Mouse (Mus musculus): Measurements from ENCODE around the gene Myod1. TPM values are rescaled to one million over a fixed set of nuclear protein-coding genes. Genes with fewer than 3 reads are reported as not detected.

Myod1 gene
- polyA plus RNA-seq, 1 experiment: 0.09 TPM

DNA sequence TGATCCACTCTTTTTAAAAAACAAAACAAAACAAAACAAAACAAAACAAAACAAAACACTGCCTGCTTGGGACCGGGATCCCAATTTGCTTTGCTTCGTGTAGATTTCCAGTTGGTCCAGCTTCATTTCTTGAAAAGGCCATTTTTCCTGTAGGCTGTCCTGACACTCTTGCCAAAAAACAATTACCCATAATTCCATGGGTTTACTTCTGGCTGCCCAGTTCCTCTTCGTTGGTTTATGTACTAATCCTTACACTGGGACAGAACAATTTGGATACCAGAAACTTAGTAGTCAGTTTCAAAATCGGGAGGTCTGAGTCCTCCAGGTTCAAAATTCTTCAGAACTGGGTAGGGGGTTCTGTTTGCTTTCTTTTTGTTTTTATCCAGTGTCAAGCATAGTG is 14.0 kb downstream of the Myod1 start:
- Histone ChIP-seq H3K36me3 (ENCODE audit: control insufficient read depth, insufficient read depth, low read length) (no peaks in the 10 kb centered on the region), H3K4me1 (ENCODE audit: control insufficient read depth, insufficient read depth, low read length) (no peaks in the 10 kb centered on the region), H3K4me3 (ENCODE audit: control insufficient read depth, low read depth, low read length) (no peak overlapping the region), H3K27me3 (ENCODE audit: control insufficient read depth, insufficient read depth, low read length) (no peaks in the 10 kb centered on the region), H3K27ac (ENCODE audit: control insufficient read depth, insufficient read depth, low read depth, low read length) (no peak overlapping the region)
- TF ChIP-seq CTCF (IDR thresholded peaks at IDR 0.05; ENCODE audit: control insufficient read depth, insufficient read depth, insufficient replicate concordance, low read depth, low read length) (no peak), POLR2A (IDR thresholded peaks at IDR 0.05; ENCODE audit: control insufficient read depth, low read depth, low read length) (no peak)

DNA sequence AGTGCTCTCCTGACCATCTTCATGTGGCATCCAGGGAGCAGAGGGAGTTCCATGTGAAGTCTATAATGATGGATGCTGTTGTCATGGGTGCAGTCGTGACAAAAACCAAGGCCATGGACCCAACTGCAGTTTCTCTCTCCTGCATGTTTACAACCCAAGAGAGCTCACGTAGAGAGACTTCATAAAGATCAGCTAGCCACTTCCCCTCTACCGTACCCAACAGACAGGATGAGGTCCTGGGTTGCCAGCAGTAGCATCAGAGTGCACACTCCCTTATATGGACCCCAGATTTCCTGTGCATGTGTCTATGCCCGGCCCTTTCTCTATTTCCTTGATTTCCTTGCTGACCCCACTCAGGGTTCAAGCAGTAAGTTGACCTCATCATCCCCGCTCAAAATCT is 15.4 kb downstream of the Myod1 start:
- Histone ChIP-seq H3K4me1 (ENCODE audit: control insufficient read depth, insufficient read depth, low read length) (peaks cover 8% of the 10 kb centered on the region), H3K36me3 (ENCODE audit: control insufficient read depth, insufficient read depth, low read length) (no peaks in the 10 kb centered on the region), H3K27ac (ENCODE audit: control insufficient read depth, insufficient read depth, low read depth, low read length) (no peak overlapping the region), H3K4me3 (ENCODE audit: control insufficient read depth, low read depth, low read length) (no peak overlapping the region), H3K27me3 (ENCODE audit: control insufficient read depth, insufficient read depth, low read length) (no peaks in the 10 kb centered on the region; the same call in 1 of the 2 replicates)
- TF ChIP-seq CTCF (IDR thresholded peaks at IDR 0.05; ENCODE audit: control insufficient read depth, insufficient read depth, insufficient replicate concordance, low read depth, low read length): no peak
- TF ChIP-seq POLR2A (IDR thresholded peaks at IDR 0.05; ENCODE audit: control insufficient read depth, low read depth, low read length): no peak

DNA sequence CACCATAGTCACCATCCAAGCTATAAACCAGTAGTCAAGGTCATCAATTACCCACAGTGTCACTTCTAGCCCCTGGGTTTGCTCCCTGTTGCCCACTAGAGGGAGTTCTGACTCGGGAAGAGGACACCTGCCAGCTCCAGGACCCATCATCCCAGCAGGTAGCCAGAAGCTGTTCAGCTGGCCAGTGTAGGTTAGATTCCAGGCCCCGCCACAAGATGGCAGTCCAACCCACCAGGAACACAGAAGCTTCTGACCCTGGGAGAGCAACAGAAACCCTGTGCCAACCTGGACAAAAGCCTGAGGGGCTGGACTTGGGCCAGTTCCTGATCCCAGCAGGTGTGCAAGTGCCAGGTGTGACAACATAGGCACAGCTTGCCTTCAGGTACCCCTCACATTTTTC is 16.8 kb downstream of the Myod1 start:
- Histone ChIP-seq H3K36me3 (ENCODE audit: control insufficient read depth, insufficient read depth, low read length) (no peaks in the 10 kb centered on the region), H3K4me3 (ENCODE audit: control insufficient read depth, low read depth, low read length) (no peak overlapping the region), H3K27me3 (ENCODE audit: control insufficient read depth, insufficient read depth, low read length) (no peaks in the 10 kb centered on the region; the same call in 1 of the 2 replicates), H3K27ac (ENCODE audit: control insufficient read depth, insufficient read depth, low read depth, low read length) (no peak overlapping the region), H3K4me1 (ENCODE audit: control insufficient read depth, insufficient read depth, low read length) (peaks cover 19% of the 10 kb centered on the region)
- TF ChIP-seq CTCF (IDR thresholded peaks at IDR 0.05; ENCODE audit: control insufficient read depth, insufficient read depth, insufficient replicate concordance, low read depth, low read length) (peak; percentile 78; the same call in 1 of the 2 replicates), POLR2A (IDR thresholded peaks at IDR 0.05; ENCODE audit: control insufficient read depth, low read depth, low read length) (no peak)

DNA sequence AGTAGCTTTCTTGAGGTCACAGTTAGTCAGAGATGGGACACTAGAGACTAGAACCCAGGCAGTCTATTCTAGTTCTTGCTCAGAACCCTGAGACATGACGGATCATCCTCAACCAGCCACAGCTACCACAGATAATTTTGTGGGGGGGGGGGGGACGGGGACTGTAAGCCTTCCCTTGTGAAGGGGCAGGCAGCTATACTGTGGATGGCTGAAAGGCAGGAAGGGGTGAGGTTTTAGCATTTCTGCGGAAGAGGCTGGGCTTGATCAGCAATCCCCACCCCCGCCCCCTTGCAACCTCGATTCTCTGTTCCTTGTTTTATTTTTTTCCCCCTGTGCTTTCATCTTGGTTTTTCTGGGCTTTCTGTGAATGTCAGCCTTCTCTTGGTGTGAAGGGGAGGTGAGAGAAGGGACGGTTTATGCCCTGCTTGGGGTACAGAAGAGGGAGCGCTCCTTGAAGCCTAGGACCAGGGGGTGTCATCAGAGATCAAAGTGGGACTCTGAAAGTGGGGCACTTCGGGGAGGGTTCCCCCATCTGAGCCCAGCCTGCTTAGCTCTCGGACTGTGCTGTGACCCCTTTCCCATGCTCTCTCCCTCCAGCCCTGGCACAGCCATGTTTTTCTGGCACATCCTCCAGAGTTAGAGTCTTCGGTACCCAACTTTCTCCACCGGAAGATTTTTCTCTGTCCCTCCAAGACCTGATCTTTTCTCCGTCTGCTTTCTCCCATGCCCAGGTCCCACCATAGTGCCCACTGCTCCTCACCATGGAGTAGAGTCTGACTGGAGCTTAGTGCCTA is 17.6 kb downstream of the Myod1 start:
- Histone ChIP-seq H3K27me3 (ENCODE audit: control insufficient read depth, insufficient read depth, low read length) (peaks cover under 1% of the 10 kb centered on the region), H3K27ac (ENCODE audit: control insufficient read depth, insufficient read depth, low read depth, low read length) (no peak overlapping the region), H3K36me3 (ENCODE audit: control insufficient read depth, insufficient read depth, low read length) (no peaks in the 10 kb centered on the region), H3K4me1 (ENCODE audit: control insufficient read depth, insufficient read depth, low read length) (peaks cover 20% of the 10 kb centered on the region), H3K4me3 (ENCODE audit: control insufficient read depth, low read depth, low read length) (no peak overlapping the region)
- TF ChIP-seq CTCF (IDR thresholded peaks at IDR 0.05; ENCODE audit: control insufficient read depth, insufficient read depth, insufficient replicate concordance, low read depth, low read length) (no peak), POLR2A (IDR thresholded peaks at IDR 0.05; ENCODE audit: control insufficient read depth, low read depth, low read length) (no peak)

DNA sequence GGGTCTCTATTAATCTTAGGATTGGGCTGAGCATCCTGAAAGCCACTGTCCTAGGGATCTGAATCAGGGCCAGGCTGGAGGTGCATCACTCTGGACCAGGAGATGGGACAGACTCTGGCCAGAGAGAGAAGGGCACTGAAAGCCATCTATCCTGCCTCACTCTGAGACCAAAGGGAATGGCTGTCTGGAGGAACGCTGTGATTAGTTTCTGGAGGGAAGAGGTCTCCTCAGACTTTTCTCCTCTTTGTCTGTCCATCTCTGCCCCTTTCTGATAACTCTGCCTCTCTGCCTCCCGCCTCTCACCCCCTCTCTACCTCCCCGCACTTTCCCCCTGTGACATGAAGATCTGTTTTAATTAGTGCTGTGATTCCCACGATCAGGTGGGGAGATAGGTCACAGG is 18.7 kb downstream of the Myod1 start:
- H3K36me3 ChIP-seq (ENCODE audit: control insufficient read depth, insufficient read depth, low read length): no peaks in the 10 kb centered on the region
- no peak overlapping the region for H3K27ac ChIP-seq (ENCODE audit: control insufficient read depth, insufficient read depth, low read depth, low read length)
- peaks cover 20% of the 10 kb centered on the region for H3K4me1 ChIP-seq (ENCODE audit: control insufficient read depth, insufficient read depth, low read length)
- TF ChIP-seq CTCF (IDR thresholded peaks at IDR 0.05; ENCODE audit: control insufficient read depth, insufficient read depth, insufficient replicate concordance, low read depth, low read length): no peak
- no peak for TF ChIP-seq POLR2A (IDR thresholded peaks at IDR 0.05; ENCODE audit: control insufficient read depth, low read depth, low read length)
- peaks cover 2% of the 10 kb centered on the region for H3K27me3 ChIP-seq (ENCODE audit: control insufficient read depth, insufficient read depth, low read length)
- no peak overlapping the region for H3K4me3 ChIP-seq (ENCODE audit: control insufficient read depth, low read depth, low read length)

DNA sequence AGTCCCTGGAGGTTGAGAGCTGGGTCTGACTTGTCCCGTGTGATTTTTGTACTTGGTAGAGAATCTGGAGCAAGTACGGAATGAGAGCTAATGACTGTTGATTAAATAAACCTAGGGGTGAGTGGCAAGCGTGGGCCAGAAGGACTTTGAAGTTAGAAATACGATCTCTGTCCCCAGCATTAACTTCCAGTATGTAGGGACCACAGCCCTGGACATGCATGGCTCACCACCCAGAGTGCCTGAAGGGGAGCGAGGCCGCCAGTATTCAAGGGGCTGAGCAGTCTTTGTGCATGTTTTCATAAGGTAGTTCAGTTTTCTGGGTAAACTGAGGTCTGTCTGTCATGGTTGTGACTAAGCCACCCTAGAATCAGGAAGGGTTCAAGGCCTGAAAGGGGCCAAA is 19.3 kb downstream of the Myod1 start:
- H3K36me3 ChIP-seq (ENCODE audit: control insufficient read depth, insufficient read depth, low read length): no peaks in the 10 kb centered on the region

DNA sequence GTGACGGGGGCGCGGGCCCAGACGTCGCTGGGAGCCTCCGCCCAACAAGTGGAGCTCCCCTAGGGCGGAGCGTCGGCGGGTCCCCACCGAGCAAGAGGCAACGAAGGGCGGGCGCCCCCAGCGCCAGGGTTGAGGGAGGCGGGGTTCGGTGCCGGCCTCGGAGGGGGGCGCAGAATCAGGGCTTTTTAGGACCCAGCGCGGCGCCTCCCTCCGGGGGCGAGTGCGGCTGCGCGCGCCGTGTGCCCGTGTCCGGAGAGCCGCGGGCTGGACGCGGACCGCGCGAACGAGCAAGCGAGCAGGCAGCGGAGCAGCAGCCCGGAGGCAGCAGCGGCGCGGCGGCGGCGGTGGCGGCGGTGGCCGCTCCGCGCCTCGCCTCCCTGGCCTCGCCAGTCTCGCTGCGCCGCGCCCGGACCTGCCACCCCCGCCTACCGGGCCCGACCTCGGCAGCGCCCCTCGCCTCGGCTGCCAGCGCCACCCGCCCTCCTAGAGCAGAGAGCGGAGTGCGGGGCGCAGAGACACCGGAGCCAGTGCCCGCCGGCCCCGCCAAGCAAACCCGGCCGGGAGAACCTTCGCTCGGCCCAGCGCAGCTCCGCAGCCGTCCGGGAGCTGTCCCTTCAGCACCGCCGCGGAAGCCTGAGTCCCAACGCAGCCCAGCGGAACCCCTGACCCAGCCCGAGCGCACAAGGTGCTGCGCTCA is 20.1 kb downstream of the Myod1 start, which contains the start of gene Kcnc1:
Gene Kcnc1, plus strand, starts transcription at position 267 of the 697 bp plus-strand sequence.
- Histone ChIP-seq H3K36me3 (ENCODE audit: control insufficient read depth, insufficient read depth, low read length) (no peaks in the 10 kb centered on the region), H3K4me3 (ENCODE audit: control insufficient read depth, low read depth, low read length) (peak within 1 kb of the TSS; percentile 35), H3K27ac (ENCODE audit: control insufficient read depth, insufficient read depth, low read depth, low read length) (no peak within 1 kb of the TSS), H3K4me1 (ENCODE audit: control insufficient read depth, insufficient read depth, low read length) (peaks cover 20% of the 10 kb centered on the region), H3K27me3 (ENCODE audit: control insufficient read depth, insufficient read depth, low read length) (peaks cover 2% of the 10 kb centered on the region)
- TF ChIP-seq CTCF (IDR thresholded peaks at IDR 0.05; ENCODE audit: control insufficient read depth, insufficient read depth, insufficient replicate concordance, low read depth, low read length): no peak
- no peak for TF ChIP-seq POLR2A (IDR thresholded peaks at IDR 0.05; ENCODE audit: control insufficient read depth, low read depth, low read length)

More for the DNA sequence above, 19.3 kb downstream of the Myod1 start:
- H3K27ac ChIP-seq (ENCODE audit: control insufficient read depth, insufficient read depth, low read depth, low read length): no peak overlapping the region
- TF ChIP-seq POLR2A (IDR thresholded peaks at IDR 0.05; ENCODE audit: control insufficient read depth, low read depth, low read length) (no peak), CTCF (IDR thresholded peaks at IDR 0.05; ENCODE audit: control insufficient read depth, insufficient read depth, insufficient replicate concordance, low read depth, low read length) (no peak)
- peaks cover 2% of the 10 kb centered on the region for H3K27me3 ChIP-seq (ENCODE audit: control insufficient read depth, insufficient read depth, low read length)
- H3K4me3 ChIP-seq (ENCODE audit: control insufficient read depth, low read depth, low read length): no peak overlapping the region
- H3K4me1 ChIP-seq (ENCODE audit: control insufficient read depth, insufficient read depth, low read length): peaks cover 20% of the 10 kb centered on the region
